In genomic region chr12:109436367-109436807, GRCm38 (mm10) we compare ENCODE assay signal across 8 mouse cellular contexts. TPM values are rescaled to one million over a fixed set of nuclear protein-coding genes. Genes with fewer than 3 reads are reported as not detected.
A peak's percentile ranks its signal among the peaks of the same experiment; 100 is the strongest.
DNase-seq lines count a peak whose midpoint lies in the region; ATAC-seq and TF ChIP-seq lines count a peak whose summit lies in the region.

No protein-coding gene starts in this region.

- H3K36me3 ChIP-seq in heart, embryonic 15.5 days, result no peaks in the 10 kb centered on the region
- no peaks in the 10 kb centered on the region for H3K36me3 ChIP-seq in limb, embryonic 12.5 days
- H3K36me3 ChIP-seq in neural tube, embryonic 12.5 days, result no peaks in the 10 kb centered on the region

- peak overlapping the region; percentile 67 for H3K27ac ChIP-seq in heart, embryonic 15.5 days
- H3K27ac ChIP-seq in limb, embryonic 12.5 days, result peak overlapping the region; percentile 84
- H3K27ac ChIP-seq in neural tube, embryonic 12.5 days, result no peak overlapping the region

- DNase-seq in lung, adult 2 months, result no peak
- no peak for DNase-seq in lung, postnatal 25 days (ENCODE audit: low spot score)
- DNase-seq in cerebellum, postnatal 25 days, result peak; percentile 20 to 60
- DNase-seq in frontal cortex, postnatal 36 days (ENCODE audit: low spot score in 2 of 2), result no peak

- H3K4me1 ChIP-seq in lung, adult 2 months (ENCODE audit: control insufficient read depth, insufficient read depth, low read length), result no peaks in the 10 kb centered on the region
- peaks cover 55% of the 10 kb centered on the region for H3K4me1 ChIP-seq in heart, embryonic 15.5 days (replicated peaks)
- H3K4me1 ChIP-seq in limb, embryonic 12.5 days (replicated peaks), result peaks cover 53% of the 10 kb centered on the region
- H3K4me1 ChIP-seq in neural tube, embryonic 12.5 days, result peaks cover 42% of the 10 kb centered on the region

- 15% methylated on average over 10 of the region's 10 CpGs for WGBS in lung, adult 2 months
- WGBS in heart, embryonic 15.5 days, result 14% methylated on average over 10 of the region's 10 CpGs
- WGBS in limb, embryonic 12.5 days, result 9% methylated on average over 10 of the region's 10 CpGs
- 14% methylated on average over 10 of the region's 10 CpGs for WGBS in neural tube, embryonic 12.5 days

- TF ChIP-seq POLR2A in lung, adult 2 months (IDR thresholded peaks at IDR 0.05; ENCODE audit: borderline replicate concordance, extremely low read depth, low read depth, low read length), result no peak

- peak; percentile 16; the same call in 1 of the 2 replicates for TF ChIP-seq CTCF in lung, adult 2 months (IDR thresholded peaks at IDR 0.05; ENCODE audit: insufficient read depth, low read length)

- H3K4me3 ChIP-seq in lung, adult 2 months (replicated peaks; ENCODE audit: extremely low read depth, low read depth, low read length), result no peak overlapping the region
- no peak overlapping the region for H3K4me3 ChIP-seq in heart, embryonic 15.5 days
- no peak overlapping the region for H3K4me3 ChIP-seq in limb, embryonic 12.5 days (replicated peaks)
- H3K4me3 ChIP-seq in neural tube, embryonic 12.5 days, result no peak overlapping the region

- H3K27me3 ChIP-seq in heart, embryonic 15.5 days, result no peaks in the 10 kb centered on the region
- peaks cover 10% of the 10 kb centered on the region; the same call in 1 of the 2 replicates for H3K27me3 ChIP-seq in limb, embryonic 12.5 days
- H3K27me3 ChIP-seq in neural tube, embryonic 12.5 days (replicated peaks), result peaks cover 26% of the 10 kb centered on the region

- H3K4me2 ChIP-seq in heart, embryonic 15.5 days, result peak overlapping the region; percentile 17
- peak overlapping the region; percentile 34 for H3K4me2 ChIP-seq in limb, embryonic 12.5 days
- no peak overlapping the region for H3K4me2 ChIP-seq in neural tube, embryonic 12.5 days (replicated peaks)

- H3K9me3 ChIP-seq in heart, embryonic 15.5 days (replicated peaks), result no peaks in the 10 kb centered on the region
- no peaks in the 10 kb centered on the region for H3K9me3 ChIP-seq in limb, embryonic 12.5 days
- H3K9me3 ChIP-seq in neural tube, embryonic 12.5 days, result no peaks in the 10 kb centered on the region

- peak; percentile 41 for ATAC-seq in heart, embryonic 15.5 days (replicated peaks; ENCODE audit: insufficient number of reproducible peaks, insufficient read depth, low FRiP score, low read depth)
- 0 out of 2 replicates have a peak, but pooled peaks have one; percentile 38 for ATAC-seq in limb, embryonic 12.5 days (ENCODE audit: insufficient number of reproducible peaks, insufficient read depth, low FRiP score, low TSS enrichment, low read depth)
- 0 out of 2 replicates have a peak, but pooled peaks have one; percentile 35 for ATAC-seq in neural tube, embryonic 12.5 days (ENCODE audit: low FRiP score, low read depth)
- ATAC-seq in inflammation-experienced regulatory T-cells, adult 6 months, result no peak

- no peak overlapping the region for H3K9ac ChIP-seq in heart, embryonic 15.5 days
- no peak overlapping the region for H3K9ac ChIP-seq in limb, embryonic 12.5 days (replicated peaks)
- no peak overlapping the region for H3K9ac ChIP-seq in neural tube, embryonic 12.5 days

RNA-seq across cellular contexts. Expression of gene Dlk1, which starts 16.2 kb away (rescaled TPM):
- polyA plus RNA-seq in lung, adult 2 months (2012; rRNA removed), result 0.42 and 0.44 TPM in 2 replicates
- polyA plus RNA-seq in heart, embryonic 15.5 days (2015; fragmentation: Nextera tagmentation; extraction: Ambion mirVana), result 131 and 212 TPM in 2 replicates
- 120 and 148 TPM in 2 replicates for polyA plus RNA-seq in limb, embryonic 12.5 days (2016; fragmentation: Nextera tagmentation; extraction: Ambion mirVana)
- polyA plus RNA-seq in neural tube, embryonic 12.5 days (2016; fragmentation: Nextera tagmentation; extraction: Ambion mirVana), result 100 and 107 TPM in 2 replicates
- not detected for polyA plus RNA-seq in inflammation-experienced regulatory T-cells, adult 6 months (2017; shearing (Covaris generic))

Comparison
In these comparisons a context has a peak if more than half of its experiments do, and no peak if none do; other contexts are left out.
1. DNase-seq: peak in cerebellum, postnatal 25 days (2 of 2); none in lung, adult 2 months (single experiment), lung, postnatal 25 days (single experiment) and frontal cortex, postnatal 36 days (0 of 2).
2. RNA of gene Dlk1, which starts 16.2 kb away (polyA plus RNA-seq): 131 to 212 TPM in heart, embryonic 15.5 days, 120 to 148 TPM in limb, embryonic 12.5 days and 100 to 107 TPM in neural tube, embryonic 12.5 days; 0.42 to 0.44 TPM in lung, adult 2 months and not detected in inflammation-experienced regulatory T-cells, adult 6 months; every median in the first group is over 10 times any median in the second.